Mouse (Mus musculus) lung, adult 2 months (tissue): Measurements from ENCODE around the gene Ttc12. TPM values are rescaled to one million over a fixed set of nuclear protein-coding genes. Genes with fewer than 3 reads are reported as not detected.

Source experiments
- DNase-seq: peaks from one replicate; pipeline ENCODE4 v3.0.0; 2022
- H3K4me1 ChIP-seq: fragments of 200-500 bp; 2 replicates; pipeline ENCODE4 v1.6.1; 2011; ENCODE audit warnings: low read length; ENCODE audit not compliant: control insufficient read depth, insufficient read depth
- H3K4me3 ChIP-seq: fragments of 200-500 bp; replicated peaks from 2 replicates; pipeline ENCODE3; 2011; ENCODE audit warnings: low read depth, mild to moderate bottlenecking, control low read depth, low read length; ENCODE audit errors: extremely low read depth
- CTCF ChIP-seq: fragments of 200-500 bp; IDR thresholded peaks from 2 replicates; pipeline ENCODE4 v1.5.1; 2011; ENCODE audit warnings: mild to moderate bottlenecking, low read length, control low read depth; ENCODE audit not compliant: insufficient read depth
- POLR2A ChIP-seq: fragments of 200-500 bp; IDR thresholded peaks from 2 replicates; pipeline ENCODE4 v1.6.1; 2011; ENCODE audit warnings: low read depth, mild to moderate bottlenecking, control low read depth, low read length, borderline replicate concordance; ENCODE audit errors: extremely low read depth
- WGBS: fragments of 180-500 bp; shearing (Covaris S2); methylation state at CpG from one replicate; pipeline ENCODE4 v1.1.7; 2018; 5-methylcytosine and 5-hydroxymethylcytosine counted together
- polyA plus RNA-seq: library from polyadenylated mRNA; depleted of rRNA; stranded (reverse); fragments of >200 nt; gene quantifications from 2 replicates; pipeline ENCODE4 v1.2.3, GENCODE M21; 2012; rRNA removed

Ttc12 gene
- polyA plus RNA-seq, 1 experiment, result 6.0 TPM

DNA sequence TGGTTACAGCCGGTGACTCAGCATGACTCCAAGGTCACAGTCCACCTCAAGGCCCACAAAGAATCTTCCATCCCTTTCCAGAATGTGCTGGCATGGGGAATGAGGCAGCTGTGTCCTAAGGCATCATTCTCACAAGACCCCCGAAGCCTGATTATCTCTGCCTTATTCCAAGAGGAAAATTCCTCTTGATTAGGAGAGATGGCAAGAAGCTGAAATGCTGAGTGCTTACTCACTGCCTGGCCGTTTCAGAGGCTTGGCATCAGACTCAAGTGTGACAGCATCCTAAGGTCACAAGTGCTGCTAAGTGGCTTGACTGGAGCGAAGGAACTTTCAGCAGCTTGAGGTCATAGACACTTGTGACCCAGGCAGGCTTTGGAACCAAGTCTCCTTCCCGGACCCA is 75.4 kb downstream of the Ttc12 start:
- no peaks in the 10 kb centered on the region for H3K4me1 ChIP-seq
- WGBS, result 54% methylated on average over 5 of the region's 5 CpGs
- no peak for DNase-seq
- TF ChIP-seq POLR2A, result no peak
- no peak for TF ChIP-seq CTCF
- H3K4me3 ChIP-seq, result no peak overlapping the region

- no peaks in the 10 kb centered on the region for H3K4me1 ChIP-seq
- TF ChIP-seq CTCF (no peak), POLR2A (no peak)
- no peak overlapping the region for H3K4me3 ChIP-seq
- no peak for DNase-seq
- 85% methylated on average over 5 of the region's 5 CpGs for WGBS
These were observed 79.0 kb downstream of the Ttc12 start for GRCm38 (mm10) chr9:49407028-49407427.

DNA sequence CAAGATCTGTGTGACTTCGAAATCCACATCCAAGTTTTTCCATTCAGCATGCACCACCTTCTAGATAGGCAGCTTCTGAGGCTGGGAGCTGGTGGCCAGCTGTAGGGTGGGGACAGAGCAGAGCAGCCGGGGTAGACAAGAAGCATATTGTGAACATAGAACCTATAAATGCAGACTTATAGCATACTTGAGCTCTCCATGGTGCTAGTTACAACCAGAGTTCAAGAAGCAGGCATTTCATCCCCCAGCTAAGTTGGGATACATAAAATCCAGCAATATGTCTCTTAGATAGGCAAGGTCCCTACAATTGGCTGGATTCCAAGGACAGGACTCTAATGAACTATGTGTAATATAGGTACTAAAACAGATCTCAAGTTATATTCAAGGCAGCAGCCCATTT is 82.3 kb downstream of the Ttc12 start:
- Histone ChIP-seq H3K4me1 (no peaks in the 10 kb centered on the region), H3K4me3 (no peak overlapping the region)
- no peak for DNase-seq
- no peak for TF ChIP-seq CTCF
- no peak for TF ChIP-seq POLR2A
- WGBS, result 52% methylated on average over 2 of the region's 2 CpGs

- no peaks in the 10 kb centered on the region for H3K4me1 ChIP-seq
- TF ChIP-seq CTCF, result no peak
- TF ChIP-seq POLR2A, result no peak
- H3K4me3 ChIP-seq, result no peak overlapping the region
- DNase-seq, result no peak
These were observed 90.0 kb downstream of the Ttc12 start for GRCm38 (mm10) chr9:49396006-49396405.

DNA sequence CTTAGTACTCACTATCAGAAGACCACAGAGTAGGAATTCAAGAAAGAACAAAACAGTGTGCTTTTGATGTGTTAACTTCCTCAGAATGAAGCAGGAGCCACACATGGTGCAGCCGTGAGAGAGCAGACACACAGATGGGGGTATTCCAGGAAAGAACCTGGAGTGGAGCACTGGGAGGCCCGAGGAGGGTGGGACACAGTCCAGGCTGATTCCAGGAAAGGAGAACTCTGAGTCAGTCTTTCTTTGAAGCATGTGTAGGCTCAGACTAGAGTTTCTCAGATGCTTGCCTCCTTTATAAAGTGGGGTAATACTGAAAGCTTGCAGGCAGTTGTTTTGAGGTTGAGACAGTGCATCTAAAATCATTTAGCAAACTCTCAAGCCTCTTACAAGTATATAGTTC is 93.8 kb downstream of the Ttc12 start:
- DNase-seq, result no peak
- WGBS, result 35% methylated on average over 2 of the region's 2 CpGs
- no peak overlapping the region for H3K4me3 ChIP-seq
- no peaks in the 10 kb centered on the region for H3K4me1 ChIP-seq
- TF ChIP-seq CTCF (no peak), POLR2A (no peak)

Other genes with a start within 250 kb of the Ttc12 start
- gene Gm4894, start 235.7 kb downstream of the Ttc12 start, polyA plus RNA-seq, result not detected in 2 replicates
- gene Drd2, start 145.6 kb downstream of the Ttc12 start, polyA plus RNA-seq, result 0.12 TPM in 1 of 2 replicates, not detected in the other
- gene Ankk1, start 59.2 kb downstream of the Ttc12 start, polyA plus RNA-seq, result 0.15 and 0.23 TPM in 2 replicates